Mouse (Mus musculus) thymus, adult 2 months (tissue): ENCODE measurements around the gene Gm26938.

Experiments
- CTCF ChIP-seq: fragments of 200-500 bp; IDR thresholded peaks from 2 replicates; pipeline ENCODE4 v1.5.1; 2012; ENCODE audit warnings: mild to moderate bottlenecking, control low read depth, low read length, moderate library complexity, borderline replicate concordance; ENCODE audit not compliant: control insufficient read depth, poor library complexity, insufficient read depth; ENCODE audit errors: extremely low read depth
- POLR2A ChIP-seq: fragments of 200-500 bp; IDR thresholded peaks from 2 replicates; pipeline ENCODE4 v1.6.1; 2012; ENCODE audit warnings: mild to moderate bottlenecking, low read length, control low read depth, moderate library complexity; ENCODE audit not compliant: control insufficient read depth, poor library complexity, insufficient read depth; ENCODE audit errors: extremely low read depth

GRCm38 (mm10) chr5:139796001-139796620 is 30.1 kb downstream of the Gm26938 start:
- TF ChIP-seq CTCF (no peak), POLR2A (no peak)
